Mouse (Mus musculus) left cerebral cortex, adult 2 months (tissue): ENCODE results near the gene Ltf. TPM values are rescaled to one million over a fixed set of nuclear protein-coding genes. Genes with fewer than 3 reads are reported as not detected.

Source experiments
- DNase-seq, 2 experiments: peaks; one replicate each; pipeline ENCODE4 v3.0.0; 2021 to 2022; ENCODE audit warnings: low spot score in 2 of 2, mixed read lengths in 1 of 2; ENCODE audit errors: extremely low spot score in 1 of 2
- H3K27ac ChIP-seq: fragments of 200-600 bp; 2 replicates; pipeline ENCODE4 v1.8.1; 2022
- H3K4me3 ChIP-seq: fragments of 200-600 bp; 2 replicates; pipeline ENCODE4 v1.8.1; 2022
- CTCF ChIP-seq: fragments of 200-600 bp; IDR thresholded peaks from 2 replicates; pipeline ENCODE4 v1.8.1; 2022; ENCODE audit warnings: antibody characterized with exemption, mild to moderate bottlenecking, moderate library complexity
- intact Hi-C: fragments of 180-260 bp; cut with DNase I; formaldehyde crosslinking; loops from one replicate; pipeline ENCODE4 v1.15.1; 2025
- total RNA-seq, 2 experiments: library from RNA; stranded (reverse); gene quantifications; 2 replicates each; pipeline ENCODE4 v1.2.3; 2021

The Ltf gene
- total RNA-seq, 2 experiments from 2014 or later = 1.1 TPM; not detected in 1

DNA sequence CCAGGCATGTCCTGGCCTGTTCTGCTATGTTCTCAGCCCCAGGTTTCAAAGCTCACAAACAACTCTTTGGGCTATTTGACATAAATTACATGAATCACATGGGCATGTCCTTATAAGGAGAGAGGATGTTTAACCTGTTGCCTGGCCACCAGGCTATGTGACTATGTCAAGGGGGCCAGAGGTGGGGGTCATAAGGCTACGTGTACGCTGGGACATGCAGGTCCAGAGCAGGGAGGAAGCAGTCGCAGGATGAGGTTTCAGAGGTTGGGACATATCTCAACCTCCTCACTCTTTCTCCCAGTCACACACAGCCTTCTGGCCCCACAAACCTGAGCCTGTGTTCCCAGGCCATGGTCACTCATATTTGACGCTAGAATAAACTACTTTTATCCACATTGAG lies 48.0 kb downstream of the Ltf start:
- Histone ChIP-seq H3K4me3 (no peak overlapping the region), H3K27ac (no peak overlapping the region)
- DNase-seq = no peak
- TF ChIP-seq CTCF = no peak
- intact Hi-C loops = no loop called here

DNA sequence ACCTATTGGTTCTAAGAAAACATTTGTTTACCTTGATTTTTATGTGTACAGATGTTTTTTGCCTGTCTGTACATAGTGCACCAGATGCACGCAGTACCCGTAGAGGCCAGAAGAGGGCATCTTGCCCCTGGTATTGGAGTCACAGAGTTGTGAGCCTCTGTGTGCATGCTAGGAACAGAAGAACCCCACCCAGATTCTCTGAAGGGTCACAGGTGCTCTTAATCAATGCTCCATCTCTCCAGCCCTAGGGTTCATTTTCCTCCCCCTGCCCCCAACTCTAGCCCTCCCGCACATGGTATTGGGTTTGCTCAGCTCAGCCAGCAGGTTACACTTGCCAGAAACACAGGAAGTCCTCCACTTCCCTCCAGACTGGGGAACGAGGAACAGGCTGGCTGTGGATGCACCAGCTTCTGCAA lies 51.5 kb downstream of the Ltf start:
- TF ChIP-seq CTCF = peak; percentile 66
- DNase-seq = no peak
- Histone ChIP-seq H3K27ac (no peak overlapping the region), H3K4me3 (no peak overlapping the region)
- intact Hi-C loops = no loop called here

GRCm38 (mm10) chr9:111072175-111072574 lies 53.1 kb downstream of the Ltf start:
- Histone ChIP-seq H3K27ac (no peak overlapping the region), H3K4me3 (no peak overlapping the region)
- TF ChIP-seq CTCF = peak; percentile 65
- peak; percentile 31 to 32 for DNase-seq
- intact Hi-C loops = loop anchor here (1.0 to 2.0 kb wide), 2 partner anchors 75 to 149 kb away; no protein-coding TSS in a partner anchor

DNA sequence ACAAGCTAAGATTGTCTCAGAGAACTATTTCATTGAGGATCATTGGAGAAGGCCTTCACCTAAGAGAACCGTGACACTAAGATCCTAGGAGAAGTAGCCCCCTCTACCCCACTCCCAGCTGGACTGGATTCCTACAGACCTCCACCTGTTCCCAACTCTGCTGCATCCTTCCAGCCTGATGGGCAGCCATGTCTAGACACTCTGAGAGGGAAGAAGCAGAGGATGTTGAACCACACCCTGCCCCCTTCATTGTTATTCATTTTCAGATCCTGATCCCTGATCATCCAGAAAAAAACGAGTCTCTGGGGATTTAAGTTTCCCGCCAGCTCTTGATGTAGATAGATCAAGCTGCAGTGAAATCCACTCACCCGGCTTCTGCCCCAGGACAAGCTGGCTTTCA lies 53.9 kb downstream of the Ltf start:
- no peak for TF ChIP-seq CTCF
- Histone ChIP-seq H3K4me3 (no peak overlapping the region), H3K27ac (no peak overlapping the region)
- intact Hi-C loops = loop anchor here (1.0 to 2.0 kb wide), 2 partner anchors 76 to 150 kb away; no protein-coding TSS in a partner anchor
- no peak for DNase-seq

DNA sequence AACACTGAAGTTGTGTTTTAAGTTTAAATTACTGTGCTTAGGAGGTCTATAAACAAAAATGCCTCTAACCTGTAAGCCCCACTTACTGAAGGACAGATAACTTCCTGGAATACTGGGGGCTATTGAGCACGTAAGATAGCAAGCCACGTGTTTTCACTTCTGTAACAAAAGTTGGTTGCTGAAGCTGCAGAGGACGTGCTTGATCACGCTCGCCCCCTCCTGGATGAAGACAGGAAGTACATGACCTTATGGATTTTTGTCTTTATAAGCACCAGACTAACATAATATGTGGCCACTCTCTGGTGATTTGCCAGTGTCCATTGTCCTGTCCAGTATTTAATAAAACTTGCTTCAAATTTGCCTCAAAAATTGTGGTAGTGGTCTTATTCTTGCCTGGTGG lies 58.7 kb downstream of the Ltf start:
- TF ChIP-seq CTCF = peak; percentile 60
- DNase-seq = no peak
- no peak overlapping the region for H3K4me3 ChIP-seq
- H3K27ac ChIP-seq = no peak overlapping the region
- intact Hi-C loops = no loop called here

- no peak overlapping the region for H3K27ac ChIP-seq
- TF ChIP-seq CTCF = no peak
- H3K4me3 ChIP-seq = no peak overlapping the region
- DNase-seq = no peak
- intact Hi-C loops = no loop called here
Measured at GRCm38 (mm10) chr9:111080801-111081200, 61.7 kb downstream of the Ltf start.

DNA sequence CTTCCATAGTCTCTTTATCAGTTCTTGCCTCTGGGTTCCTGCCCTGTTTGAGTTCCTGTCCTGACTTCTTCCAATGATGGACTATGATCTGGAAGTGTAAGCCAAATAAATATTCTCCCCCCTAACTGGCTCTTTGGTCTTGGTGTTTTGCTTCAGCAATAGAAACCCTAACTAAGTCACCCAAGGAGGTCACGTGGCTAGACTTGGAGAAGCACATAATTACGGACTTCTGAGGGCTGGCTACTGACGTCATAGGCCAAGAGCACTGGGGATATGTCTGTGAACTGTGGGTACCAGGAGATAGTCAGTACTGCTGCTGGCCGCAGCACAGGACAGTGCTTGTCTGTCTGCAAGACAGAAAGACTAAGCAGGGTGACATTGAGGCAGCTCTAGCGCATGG lies 62.7 kb downstream of the Ltf start:
- intact Hi-C loops = no loop called here
- Histone ChIP-seq H3K4me3 (no peak overlapping the region), H3K27ac (no peak overlapping the region)
- TF ChIP-seq CTCF = no peak
- DNase-seq = no peak

- DNase-seq = no peak
- TF ChIP-seq CTCF = no peak
- no peak overlapping the region for H3K27ac ChIP-seq
- intact Hi-C loops = no loop called here
- H3K4me3 ChIP-seq = no peak overlapping the region
Measured at GRCm38 (mm10) chr9:111085329-111085728, 66.3 kb downstream of the Ltf start.

DNA sequence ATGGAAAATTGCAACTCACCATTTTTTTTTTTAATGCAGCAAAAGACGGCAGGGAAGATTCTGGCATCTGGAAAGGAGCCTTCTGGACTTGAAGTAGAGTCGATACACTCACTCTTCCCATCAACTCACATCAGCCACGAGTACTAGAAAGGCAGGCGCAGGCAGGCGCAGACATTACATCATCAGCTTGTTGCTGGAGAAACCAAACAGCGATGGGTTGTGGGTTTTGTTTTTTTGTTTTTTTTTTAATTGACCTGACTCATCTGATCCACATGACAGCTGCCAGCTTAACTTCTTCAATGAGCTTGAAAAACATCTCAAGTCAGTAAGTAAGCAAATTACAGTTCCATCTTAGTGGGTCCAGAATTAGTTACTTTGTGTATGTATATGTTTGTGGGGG lies 67.1 kb downstream of the Ltf start:
- TF ChIP-seq CTCF = no peak
- no peak for DNase-seq
- intact Hi-C loops = no loop called here
- H3K4me3 ChIP-seq = no peak overlapping the region
- H3K27ac ChIP-seq = no peak overlapping the region

GRCm38 (mm10) chr9:111086995-111087606 lies 68.0 kb downstream of the Ltf start:
- DNase-seq = no peak
- intact Hi-C loops = no loop called here
- Histone ChIP-seq H3K4me3 (no peak overlapping the region), H3K27ac (no peak overlapping the region)
- TF ChIP-seq CTCF = no peak

- DNase-seq = no peak
- intact Hi-C loops = no loop called here
- Histone ChIP-seq H3K4me3 (no peak overlapping the region), H3K27ac (no peak overlapping the region)
- TF ChIP-seq CTCF = no peak
Measured at GRCm38 (mm10) chr9:111087960-111088359, 68.9 kb downstream of the Ltf start.

DNA sequence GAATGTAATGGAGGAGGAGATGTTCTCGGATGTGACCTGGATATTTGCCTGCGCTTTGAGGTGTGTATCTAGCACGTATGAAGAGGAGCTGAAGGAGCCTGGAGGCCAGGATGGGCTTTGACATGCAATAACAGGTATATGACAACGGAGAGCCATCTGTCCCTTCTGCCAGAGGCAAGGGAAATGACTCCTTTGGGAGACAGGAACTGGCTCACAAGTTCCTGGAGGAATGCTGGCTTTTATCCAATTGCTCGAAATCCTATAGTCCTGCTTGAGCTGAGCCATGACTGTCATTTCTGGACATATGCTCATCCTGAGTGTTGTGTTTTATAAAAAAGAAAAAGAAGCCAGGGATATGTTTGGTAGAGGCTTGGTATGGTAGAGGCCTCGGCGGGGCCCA lies 69.8 kb downstream of the Ltf start:
- TF ChIP-seq CTCF = no peak
- Histone ChIP-seq H3K4me3 (no peak overlapping the region), H3K27ac (no peak overlapping the region)
- no peak for DNase-seq
- intact Hi-C loops = no loop called here

Other genes with a start within 250 kb of the Ltf start
- not detected for gene Prss42, start 221.1 kb upstream of the Ltf start, total RNA-seq
- not detected for gene Prss44, start 205.3 kb upstream of the Ltf start, total RNA-seq
- under 1 TPM in 1 of 2 experiments, not detected in 1; 0.14 TPM for gene Prss43, start 192.6 kb upstream of the Ltf start, total RNA-seq
- under 1 TPM; 0.38 to 0.49 TPM for gene Prss45, start 184.7 kb upstream of the Ltf start, total RNA-seq
- gene Prss46, start 174.8 kb upstream of the Ltf start, total RNA-seq = not detected
- under 1 TPM; 0.93 to 0.94 TPM for gene Prss50, start 161.3 kb upstream of the Ltf start, total RNA-seq
- gene Als2cl, start 139.4 kb upstream of the Ltf start, total RNA-seq = 10 to 100 TPM in 1 of 2 experiments, 1 to 10 TPM in 1; 8.4 to 10.8 TPM
- 1 to 10 TPM; 3.0 to 3.4 TPM for gene Tmie, start 139.2 kb upstream of the Ltf start, total RNA-seq
- not detected for gene Fam240a, start 102.4 kb upstream of the Ltf start, total RNA-seq
- gene Tdgf1, start 73.1 kb upstream of the Ltf start, total RNA-seq = under 1 TPM; 0.16 to 0.32 TPM
- gene Lrrc2, start 67.7 kb upstream of the Ltf start, total RNA-seq = 1 to 10 TPM in 1 of 2 experiments, under 1 TPM in 1; 0.84 to 2.1 TPM
- gene Rtp3, start 28.7 kb upstream of the Ltf start, total RNA-seq = under 1 TPM; 0.19 to 0.48 TPM
- 1 to 10 TPM in 1 of 2 experiments, under 1 TPM in 1; 0.49 to 1.3 TPM for gene Ccrl2, start 38.2 kb downstream of the Ltf start, total RNA-seq
- gene Lrrfip2, start 98.3 kb downstream of the Ltf start, total RNA-seq = 10 to 100 TPM; 41.2 to 42.3 TPM